Mouse (Mus musculus): ENCODE data around the gene Ptprd. TPM values are rescaled to one million over a fixed set of nuclear protein-coding genes. Genes with fewer than 3 reads are reported as not detected.

The Ptprd gene
- polyA plus RNA-seq, 1 experiment from 2014 or later, result 5.6 TPM

DNA sequence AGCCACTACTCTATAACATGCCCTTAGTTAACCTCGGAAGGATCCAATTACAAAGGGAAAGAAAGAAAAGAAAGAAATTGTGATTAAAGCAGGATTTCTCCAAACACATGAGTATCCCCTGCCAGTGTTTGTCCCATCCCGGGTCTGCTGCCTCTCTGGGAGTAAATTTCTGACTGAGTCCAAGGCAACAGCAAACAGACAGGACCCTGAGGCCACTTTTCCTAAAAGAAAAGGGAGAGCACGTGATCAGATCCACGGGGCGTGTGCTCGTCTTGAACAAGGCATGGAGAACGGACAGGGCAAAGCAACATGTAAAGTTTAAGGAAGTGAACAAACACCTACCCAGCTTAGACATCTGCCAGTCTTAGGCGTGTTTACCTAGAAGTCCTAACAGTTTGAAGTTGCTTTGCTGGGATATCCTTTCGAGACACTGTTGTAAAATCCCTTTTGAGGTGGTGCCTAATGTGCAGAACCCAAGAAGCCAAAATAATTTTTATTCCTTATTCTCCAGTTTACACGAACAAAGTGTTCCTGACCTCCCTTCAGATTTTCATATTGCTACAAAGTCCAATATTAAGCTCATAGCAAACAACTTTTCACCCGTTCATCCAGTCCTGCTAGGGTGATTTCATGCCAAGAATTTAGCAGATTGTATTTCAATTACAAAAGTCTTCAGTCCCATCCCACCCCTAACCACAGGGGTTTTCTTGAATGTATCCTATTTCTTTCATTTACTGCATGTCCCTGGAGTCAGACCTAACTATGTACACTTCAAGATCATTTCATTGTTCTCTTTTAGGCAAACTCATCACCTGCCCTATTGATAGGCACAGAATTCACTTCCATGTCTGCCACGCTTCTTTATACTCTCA, 1921.9 kb downstream of the Ptprd start:
- Histone ChIP-seq H3K27ac (replicated peaks) (no peak overlapping the region), H3K9ac (ENCODE audit: low read length) (no peak overlapping the region), H3K4me2 (replicated peaks; ENCODE audit: low read depth) (no peak overlapping the region), H3K4me3 (ENCODE audit: low read depth, low read length) (no peak overlapping the region), H3K27me3 (ENCODE audit: control insufficient read depth, insufficient read depth, low read length) (no peaks in the 10 kb centered on the region), H3K36me3 (ENCODE audit: control insufficient read depth, insufficient read depth, low read length) (no peaks in the 10 kb centered on the region), H3K9me3 (ENCODE audit: control insufficient read depth, low read length) (no peaks in the 10 kb centered on the region), H3K4me1 (replicated peaks; ENCODE audit: control insufficient read depth, insufficient read depth) (no peaks in the 10 kb centered on the region)
- WGBS, result 45% methylated on average over 12 of the region's 12 CpGs
- no peak for DNase-seq (ENCODE audit: low spot score)
- TF ChIP-seq EP300 (optimal IDR thresholded peaks at IDR 0.05) (no peak), CTCF (IDR thresholded peaks at IDR 0.05; ENCODE audit: low read depth) (no peak)
- no peak for ATAC-seq (ENCODE audit: low FRiP score, low TSS enrichment)

DNA sequence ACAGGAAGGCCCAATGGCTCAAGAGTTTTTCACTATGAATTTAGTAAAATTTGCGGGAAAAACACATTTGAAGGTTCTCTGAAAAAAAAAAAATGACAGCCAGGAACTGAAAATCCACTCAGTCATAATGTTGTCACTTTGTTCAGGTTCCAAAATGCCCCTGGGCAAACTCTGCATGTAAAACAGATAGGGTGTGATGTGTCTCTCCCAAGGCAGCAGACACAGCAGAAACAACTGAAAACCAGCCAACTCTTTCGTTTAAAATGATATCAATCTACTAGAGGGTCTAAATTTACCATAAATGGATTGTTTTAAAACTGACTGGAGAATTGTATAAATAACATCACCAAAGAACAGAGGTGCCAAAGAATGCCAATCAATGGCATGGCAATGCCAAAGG, 1925.7 kb downstream of the Ptprd start:
- no peak for DNase-seq (ENCODE audit: low spot score)

GRCm38 (mm10) chr4:76282886-76283285, 1928.9 kb downstream of the Ptprd start:
- Histone ChIP-seq H3K4me2 (replicated peaks; ENCODE audit: low read depth) (no peak overlapping the region), H3K9ac (ENCODE audit: low read length) (no peak overlapping the region), H3K4me1 (replicated peaks; ENCODE audit: control insufficient read depth, insufficient read depth) (no peaks in the 10 kb centered on the region), H3K27ac (replicated peaks) (no peak overlapping the region), H3K9me3 (ENCODE audit: control insufficient read depth, low read length) (no peaks in the 10 kb centered on the region), H3K4me3 (ENCODE audit: low read depth, low read length) (no peak overlapping the region), H3K27me3 (ENCODE audit: control insufficient read depth, insufficient read depth, low read length) (no peaks in the 10 kb centered on the region), H3K36me3 (ENCODE audit: control insufficient read depth, insufficient read depth, low read length) (no peaks in the 10 kb centered on the region)
- ATAC-seq (ENCODE audit: low FRiP score, low TSS enrichment) (no peak), DNase-seq (ENCODE audit: low spot score) (no peak)
- TF ChIP-seq CTCF (IDR thresholded peaks at IDR 0.05; ENCODE audit: low read depth), result no peak
- no peak for TF ChIP-seq EP300 (optimal IDR thresholded peaks at IDR 0.05)
- 55% methylated on average over 4 of the region's 4 CpGs for WGBS

More for the DNA sequence above, 1925.7 kb downstream of the Ptprd start:
- H3K4me2 ChIP-seq (replicated peaks; ENCODE audit: low read depth), result no peak overlapping the region
- H3K9ac ChIP-seq (ENCODE audit: low read length), result no peak overlapping the region
- TF ChIP-seq CTCF (IDR thresholded peaks at IDR 0.05; ENCODE audit: low read depth) (no peak), EP300 (optimal IDR thresholded peaks at IDR 0.05) (no peak)
- H3K27ac ChIP-seq (replicated peaks), result no peak overlapping the region
- no peak overlapping the region for H3K4me3 ChIP-seq (ENCODE audit: low read depth, low read length)
- no peak for ATAC-seq (ENCODE audit: low FRiP score, low TSS enrichment)
- H3K27me3 ChIP-seq (ENCODE audit: control insufficient read depth, insufficient read depth, low read length), result no peaks in the 10 kb centered on the region
- H3K4me1 ChIP-seq (replicated peaks; ENCODE audit: control insufficient read depth, insufficient read depth), result no peaks in the 10 kb centered on the region
- no peaks in the 10 kb centered on the region for H3K9me3 ChIP-seq (ENCODE audit: control insufficient read depth, low read length)
- WGBS, result 40% methylated on average over 2 of the region's 2 CpGs
- H3K36me3 ChIP-seq (ENCODE audit: control insufficient read depth, insufficient read depth, low read length), result no peaks in the 10 kb centered on the region

- Histone ChIP-seq H3K4me2 (replicated peaks; ENCODE audit: low read depth) (no peak overlapping the region), H3K4me3 (ENCODE audit: low read depth, low read length) (no peak overlapping the region), H3K9ac (ENCODE audit: low read length) (no peak overlapping the region), H3K27ac (replicated peaks) (no peak overlapping the region), H3K9me3 (ENCODE audit: control insufficient read depth, low read length) (no peaks in the 10 kb centered on the region), H3K27me3 (ENCODE audit: control insufficient read depth, insufficient read depth, low read length) (no peaks in the 10 kb centered on the region), H3K36me3 (ENCODE audit: control insufficient read depth, insufficient read depth, low read length) (no peaks in the 10 kb centered on the region), H3K4me1 (replicated peaks; ENCODE audit: control insufficient read depth, insufficient read depth) (no peaks in the 10 kb centered on the region)
- TF ChIP-seq EP300 (optimal IDR thresholded peaks at IDR 0.05) (no peak), CTCF (IDR thresholded peaks at IDR 0.05; ENCODE audit: low read depth) (no peak)
- DNase-seq (ENCODE audit: low spot score) (no peak), ATAC-seq (ENCODE audit: low FRiP score, low TSS enrichment) (no peak)
- 82% methylated on average over 4 of the region's 4 CpGs for WGBS
Measured at GRCm38 (mm10) chr4:76262727-76263126, 1949.0 kb downstream of the Ptprd start.

DNA sequence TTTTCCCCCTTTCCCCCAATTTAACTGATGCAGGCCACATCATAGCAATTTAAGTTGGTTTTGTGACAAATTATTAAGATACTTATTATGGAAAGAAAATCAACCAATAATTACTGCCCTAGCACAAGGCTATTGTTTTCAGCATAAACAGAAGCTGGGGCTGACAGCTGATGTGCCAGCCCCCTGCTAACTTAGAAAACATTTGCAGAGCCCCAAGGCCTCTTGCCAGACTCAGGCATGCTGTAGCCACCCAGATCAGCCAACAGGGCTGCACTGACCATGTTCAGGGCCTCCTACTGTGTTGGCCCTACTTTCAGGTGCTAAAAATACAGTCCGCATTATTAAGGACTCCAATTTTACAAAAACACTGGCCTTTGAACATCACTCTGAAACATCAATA, 1951.1 kb downstream of the Ptprd start:
- no peak overlapping the region for H3K4me3 ChIP-seq (ENCODE audit: low read depth, low read length)
- no peak overlapping the region for H3K4me2 ChIP-seq (replicated peaks; ENCODE audit: low read depth)
- 95% methylated on average over 1 of the region's 1 CpGs for WGBS
- H3K4me1 ChIP-seq (replicated peaks; ENCODE audit: control insufficient read depth, insufficient read depth), result no peaks in the 10 kb centered on the region
- TF ChIP-seq EP300 (optimal IDR thresholded peaks at IDR 0.05) (no peak), CTCF (IDR thresholded peaks at IDR 0.05; ENCODE audit: low read depth) (no peak)
- ATAC-seq (ENCODE audit: low FRiP score, low TSS enrichment) (no peak), DNase-seq (ENCODE audit: low spot score) (no peak)
- no peaks in the 10 kb centered on the region for H3K27me3 ChIP-seq (ENCODE audit: control insufficient read depth, insufficient read depth, low read length)
- H3K9me3 ChIP-seq (ENCODE audit: control insufficient read depth, low read length), result no peaks in the 10 kb centered on the region
- H3K36me3 ChIP-seq (ENCODE audit: control insufficient read depth, insufficient read depth, low read length), result no peaks in the 10 kb centered on the region
- H3K9ac ChIP-seq (ENCODE audit: low read length), result no peak overlapping the region
- H3K27ac ChIP-seq (replicated peaks), result no peak overlapping the region

DNA sequence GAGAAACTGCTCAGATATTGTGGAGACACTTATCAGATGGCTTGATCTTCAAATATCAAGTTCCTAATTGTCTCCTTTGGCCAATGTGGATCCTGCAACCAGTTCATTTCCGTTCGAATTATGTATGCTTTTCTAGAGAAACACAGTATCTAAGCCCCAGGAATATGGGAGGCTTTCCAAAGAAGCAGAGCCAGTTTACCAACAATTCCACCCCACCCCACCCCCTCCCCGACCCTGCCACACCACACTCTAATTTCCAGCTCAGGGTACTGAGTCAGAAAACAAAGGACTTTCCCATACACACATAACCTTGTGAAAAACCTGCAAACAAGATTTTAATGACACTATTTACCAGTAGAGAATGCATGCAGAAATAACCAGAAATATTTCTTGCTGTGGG, 1951.5 kb downstream of the Ptprd start:
- Histone ChIP-seq H3K4me2 (replicated peaks; ENCODE audit: low read depth) (no peak overlapping the region), H3K36me3 (ENCODE audit: control insufficient read depth, insufficient read depth, low read length) (no peaks in the 10 kb centered on the region), H3K4me3 (ENCODE audit: low read depth, low read length) (no peak overlapping the region), H3K9ac (ENCODE audit: low read length) (no peak overlapping the region), H3K27me3 (ENCODE audit: control insufficient read depth, insufficient read depth, low read length) (no peaks in the 10 kb centered on the region), H3K27ac (replicated peaks) (no peak overlapping the region), H3K4me1 (replicated peaks; ENCODE audit: control insufficient read depth, insufficient read depth) (no peaks in the 10 kb centered on the region), H3K9me3 (ENCODE audit: control insufficient read depth, low read length) (no peaks in the 10 kb centered on the region)
- DNase-seq (ENCODE audit: low spot score) (no peak), ATAC-seq (ENCODE audit: low FRiP score, low TSS enrichment) (no peak)
- TF ChIP-seq EP300 (optimal IDR thresholded peaks at IDR 0.05) (no peak), CTCF (IDR thresholded peaks at IDR 0.05; ENCODE audit: low read depth) (no peak)
- 54% methylated on average over 3 of the region's 3 CpGs for WGBS

Measured in stomach, postnatal 0 days (tissue).